Mouse (Mus musculus) effector memory CD4-positive, alpha-beta T cell, adult 5 months (primary cell): Measurements from ENCODE around the gene Epn1. TPM values are rescaled to one million over a fixed set of nuclear protein-coding genes. Genes with fewer than 3 reads are reported as not detected.

ENCODE experiments used
- polyA plus RNA-seq: library from polyadenylated mRNA; unstranded; fragments of 100-300 nt; shearing (Covaris generic); gene quantifications from one replicate; pipeline ENCODE4 v1.2.1, GENCODE M21; 2017

The Epn1 gene
- polyA plus RNA-seq = 30.9 TPM

GRCm38 (mm10) chr7:5080010-5080751, at the start of gene Epn1:
Epn1 (plus strand) TSS chr7:5080235.

GRCm38 (mm10) chr7:5033818-5034217, 46.2 kb upstream of the Epn1 start, which contains the start of gene 4632433K11Rik:
4632433K11Rik (plus strand) TSS chr7:5034118.

GRCm38 (mm10) chr7:5038109-5038732, 41.8 kb upstream of the Epn1 start, which contains the start of gene Zfp784:
Zfp784 (minus strand) TSS chr7:5038446.

GRCm38 (mm10) chr7:5051193-5052192, 28.5 kb upstream of the Epn1 start, which contains the start of gene Zfp580:
Zfp580 (plus strand) TSS chr7:5051538.

GRCm38 (mm10) chr7:5061774-5062359, 18.2 kb upstream of the Epn1 start, which contains the start of gene U2af2:
U2af2 (plus strand) TSS chr7:5062143.

GRCm38 (mm10) chr7:5116850-5117249, 36.8 kb downstream of the Epn1 start, which contains the start of gene Rfpl4:
Rfpl4 (minus strand) TSS chr7:5116950.

GRCm38 (mm10) chr7:5125549-5126406, 45.7 kb downstream of the Epn1 start, which contains the start of gene Rasl2-9:
Rasl2-9 (minus strand) TSS chr7:5125950.

Other genes starting within 250 kb of the Epn1 start
- 0.91 TPM for gene Shisa7, start 235.5 kb upstream of the Epn1 start, polyA plus RNA-seq
- gene Isoc2b, start 210.0 kb upstream of the Epn1 start, polyA plus RNA-seq = 8.8 TPM
- gene Isoc2a, start 203.1 kb upstream of the Epn1 start, polyA plus RNA-seq = 0.60 TPM
- gene Gm36210, start 173.7 kb upstream of the Epn1 start, polyA plus RNA-seq = not detected
- gene Zfp628, start 165.0 kb upstream of the Epn1 start, polyA plus RNA-seq = 3.0 TPM
- not detected for gene Nat14, start 158.2 kb upstream of the Epn1 start, polyA plus RNA-seq
- not detected for gene Ssc5d, start 154.4 kb upstream of the Epn1 start, polyA plus RNA-seq
- 1.0 TPM for gene Sbk2, start 115.8 kb upstream of the Epn1 start, polyA plus RNA-seq
- not detected for gene Sbk3, start 109.1 kb upstream of the Epn1 start, polyA plus RNA-seq
- 13.8 TPM for gene Zfp579, start 84.1 kb upstream of the Epn1 start, polyA plus RNA-seq
- 15.8 TPM for gene Zfp524, start 65.8 kb upstream of the Epn1 start, polyA plus RNA-seq
- 47.5 TPM for gene Fiz1, start 65.5 kb upstream of the Epn1 start, polyA plus RNA-seq
- gene Gm44973, start 64.7 kb upstream of the Epn1 start, polyA plus RNA-seq = 7.6 TPM
- 6.1 TPM for gene Zfp865, start 59.9 kb upstream of the Epn1 start, polyA plus RNA-seq
- gene Ccdc106, start 59.7 kb upstream of the Epn1 start, polyA plus RNA-seq = not detected
- not detected for gene 4632433K11Rik, start 46.1 kb upstream of the Epn1 start, polyA plus RNA-seq
- gene Zfp784, start 41.8 kb upstream of the Epn1 start, polyA plus RNA-seq = 2.4 TPM
- gene Zfp580, start 28.7 kb upstream of the Epn1 start, polyA plus RNA-seq = 2.9 TPM
- gene U2af2, start 18.1 kb upstream of the Epn1 start, polyA plus RNA-seq = 108 TPM
- gene Rfpl4, start 36.7 kb downstream of the Epn1 start, polyA plus RNA-seq = not detected
- not detected for gene Rasl2-9, start 45.7 kb downstream of the Epn1 start, polyA plus RNA-seq
- 0.12 TPM for gene Vmn1r55, start 69.4 kb downstream of the Epn1 start, polyA plus RNA-seq
- not detected for gene Vmn1r56, start 116.5 kb downstream of the Epn1 start, polyA plus RNA-seq
- gene Vmn1r57, start 138.3 kb downstream of the Epn1 start, polyA plus RNA-seq = not detected